Mouse (Mus musculus) spleen, postnatal 10 days (tissue): ENCODE measurements around the gene Amotl1.
"Not testable (repeated sequence)": the region's sequence is repeated elsewhere in the genome, so short reads cannot be mapped to it uniquely, and the experiment has no call there.

Source experiments
- DNase-seq, 2 experiments: peaks; one replicate each; pipeline ENCODE4 v3.0.0; 2021 to 2022; ENCODE audit warnings: low spot score in 2 of 2

The Amotl1 gene

GRCm38 (mm10) chr9:14644956-14645355, at the start of gene Amotl1:
Gene Amotl1, minus strand, starts transcription at chr9:14645056.
- no peak for DNase-seq

DNA sequence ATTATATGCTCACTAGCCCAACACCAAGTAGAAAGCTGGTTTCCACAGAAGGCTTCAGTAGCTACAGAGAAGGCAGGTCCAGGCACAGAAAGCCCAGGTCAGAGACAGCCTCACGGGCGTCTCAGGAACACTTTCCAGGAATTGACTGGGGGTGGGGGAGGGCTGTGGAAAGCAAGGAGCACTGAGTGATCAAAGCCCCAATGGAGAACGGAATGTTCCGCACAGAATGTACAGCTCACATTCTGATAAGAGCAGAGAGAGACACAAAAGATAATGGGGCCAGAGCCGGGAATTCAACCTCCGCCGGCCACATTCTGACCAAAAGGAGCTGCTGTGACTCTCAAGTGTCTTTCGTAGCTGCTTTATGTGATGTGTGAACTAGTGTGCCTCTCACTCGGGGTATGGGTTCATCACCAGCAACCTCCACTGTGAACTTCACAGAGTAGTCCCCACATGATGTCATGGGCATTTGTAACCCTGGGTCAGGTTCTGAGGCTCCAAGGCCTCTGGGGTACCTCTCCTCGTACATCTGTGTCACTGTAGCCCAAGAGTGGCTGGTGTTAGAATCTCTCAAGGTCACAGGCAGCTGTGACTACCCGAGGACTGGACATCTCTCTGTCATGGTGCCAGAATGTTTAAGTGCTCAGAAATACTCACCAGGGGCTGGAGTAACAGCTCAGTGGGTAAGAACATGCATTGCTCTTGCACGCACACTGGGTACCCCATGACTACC, 44.7 kb upstream of the Amotl1 start:
- DNase-seq: no peak

- DNase-seq: no peak
Measured at GRCm38 (mm10) chr9:14684363-14684762, 39.5 kb upstream of the Amotl1 start.

- no peak for DNase-seq
Measured at GRCm38 (mm10) chr9:14682741-14683140, 37.9 kb upstream of the Amotl1 start.

GRCm38 (mm10) chr9:14680584-14680983, 35.7 kb upstream of the Amotl1 start:
- DNase-seq: no peak

GRCm38 (mm10) chr9:14675707-14676691, 31.1 kb upstream of the Amotl1 start:
- no peak for DNase-seq

GRCm38 (mm10) chr9:14674506-14674905, 29.6 kb upstream of the Amotl1 start:
- no peak for DNase-seq

DNA sequence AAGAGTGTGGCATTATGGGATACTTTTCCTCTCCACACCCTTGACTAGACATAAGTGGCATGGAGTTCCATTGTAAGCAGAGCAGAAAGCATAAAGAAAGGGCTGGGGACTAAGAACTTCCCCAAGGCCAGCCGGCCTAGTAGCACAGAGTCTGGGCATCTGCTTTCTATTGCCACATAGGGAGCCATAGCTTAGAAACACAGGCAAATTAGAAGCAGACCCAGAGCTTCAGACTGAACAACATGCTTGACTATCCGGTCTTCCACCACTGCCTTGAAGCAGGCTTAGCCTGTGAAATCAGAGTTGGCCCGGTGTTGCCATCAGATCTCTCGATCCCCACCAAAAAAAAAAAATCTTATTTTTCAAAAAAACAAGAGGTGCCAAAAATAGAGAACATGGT, 28.3 kb upstream of the Amotl1 start:
- no peak for DNase-seq

DNA sequence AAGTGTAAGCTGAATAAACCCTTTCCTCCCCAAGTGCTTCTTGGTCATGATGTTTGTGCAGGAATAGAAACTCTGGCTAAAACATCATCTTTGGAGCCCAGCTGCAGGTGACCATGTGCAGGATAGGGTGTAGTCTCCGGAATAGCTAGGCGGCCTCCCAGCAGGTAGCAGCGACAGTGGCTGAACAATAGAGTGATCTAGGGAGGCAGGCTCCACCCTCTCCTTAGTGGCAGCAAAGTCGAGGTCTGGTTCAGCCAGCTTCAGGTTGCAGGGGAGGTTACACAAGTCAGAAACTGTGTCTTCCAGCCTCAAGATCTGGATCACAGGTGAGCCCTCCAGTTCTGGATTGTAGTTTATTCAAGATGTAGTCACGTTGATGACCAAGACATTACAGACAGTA, 27.1 kb upstream of the Amotl1 start:
- not testable (repeated sequence) for DNase-seq

DNA sequence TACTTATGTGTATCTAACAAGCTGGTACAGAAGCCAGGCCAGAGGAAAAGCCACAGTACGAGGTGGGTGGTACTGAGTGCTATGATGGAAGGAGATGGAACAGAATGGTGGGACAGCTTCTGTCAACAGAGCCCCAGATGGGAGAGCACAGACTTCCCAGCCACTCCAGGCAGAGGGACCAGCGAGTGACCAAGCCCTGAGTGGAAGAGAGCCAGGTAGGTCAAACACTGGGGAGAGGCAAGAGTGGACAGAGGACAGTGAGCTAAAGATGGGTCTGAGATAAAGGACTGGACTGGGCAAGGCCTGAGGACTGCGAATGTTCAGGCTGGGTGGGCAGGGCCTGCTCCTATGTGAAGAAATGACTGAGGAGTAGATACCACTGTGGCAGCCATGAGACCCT, 23.5 kb upstream of the Amotl1 start:
- DNase-seq: no peak

DNA sequence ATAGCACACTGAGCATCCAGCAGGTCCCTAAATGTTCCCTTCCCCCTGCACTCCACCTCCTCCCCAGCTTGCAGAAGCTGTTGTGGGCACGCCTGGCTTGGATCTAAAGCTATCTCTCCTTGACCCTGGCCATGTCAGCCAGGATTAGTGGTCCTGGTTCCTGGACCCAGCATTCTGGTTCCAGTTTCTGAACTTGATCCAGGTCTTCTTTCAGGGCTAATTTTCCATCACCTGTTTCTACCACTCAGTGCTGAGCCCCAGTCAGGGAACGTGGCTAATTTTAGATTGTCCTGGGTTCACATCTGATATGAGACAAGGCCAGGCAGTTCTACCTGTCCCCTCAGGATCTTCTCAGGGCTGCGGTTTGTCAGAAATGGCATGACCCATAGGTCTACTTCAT, 21.2 kb upstream of the Amotl1 start:
- no peak for DNase-seq

DNA sequence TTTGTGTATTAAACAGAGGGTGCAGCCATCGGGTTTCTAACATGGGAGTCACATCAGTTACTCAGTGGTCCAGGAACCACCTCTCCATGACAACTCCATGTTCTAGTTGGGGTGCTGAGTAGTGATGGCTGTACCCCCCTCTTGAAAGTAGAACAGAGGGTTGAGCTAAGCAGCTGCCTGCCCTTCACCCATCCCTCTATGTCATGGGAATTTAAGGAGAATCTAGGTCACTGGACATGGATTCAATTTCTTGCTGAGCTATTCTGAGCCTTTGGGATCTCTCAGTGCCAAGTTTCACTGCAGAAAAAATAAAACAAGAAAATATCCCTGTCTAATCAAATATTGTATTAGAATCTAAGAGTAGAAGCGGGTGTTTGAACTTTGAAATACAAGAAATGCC, 18.7 kb upstream of the Amotl1 start:
- no peak for DNase-seq

DNA sequence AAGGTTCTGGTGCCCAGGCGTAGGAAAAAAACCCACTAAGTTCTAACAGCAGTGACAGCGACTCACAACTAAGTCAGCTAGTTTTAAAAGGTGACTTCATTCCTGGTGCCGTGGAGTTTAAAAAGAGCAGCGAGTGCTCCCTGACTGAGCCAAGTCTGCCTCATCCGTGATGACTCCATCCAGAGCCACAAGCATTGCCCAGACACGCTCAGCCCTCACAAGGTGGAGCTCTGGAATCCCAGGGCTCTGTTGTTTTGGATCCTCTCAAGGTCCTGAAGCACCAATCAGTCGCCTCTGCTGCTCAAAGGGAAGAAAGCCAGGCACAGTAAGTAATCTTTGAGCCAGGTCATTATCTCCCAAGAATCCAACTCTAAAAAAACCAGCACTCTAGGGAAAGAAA, 18.0 kb upstream of the Amotl1 start:
- no peak for DNase-seq

GRCm38 (mm10) chr9:14662138-14662537, 17.3 kb upstream of the Amotl1 start:
- no peak for DNase-seq

DNA sequence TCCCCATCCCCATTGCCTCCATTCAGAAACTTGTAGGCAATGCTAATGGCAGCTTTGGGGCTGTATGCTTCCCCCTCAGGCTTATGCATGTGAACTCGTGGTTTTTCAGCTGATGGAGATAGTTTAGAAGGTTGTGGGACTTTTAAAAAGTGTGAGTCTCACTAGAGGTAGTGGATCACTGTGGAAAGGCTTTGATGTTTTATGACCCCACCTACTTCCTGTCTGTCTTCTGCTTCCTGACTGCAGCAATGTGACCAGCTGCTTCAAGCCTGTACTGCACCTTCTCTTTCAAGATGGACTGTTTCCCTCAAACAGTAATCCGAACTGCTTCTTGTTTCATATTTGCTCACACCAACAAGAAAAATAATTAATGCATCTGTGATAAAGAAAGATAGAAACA, 13.1 kb upstream of the Amotl1 start:
- DNase-seq: no peak

DNA sequence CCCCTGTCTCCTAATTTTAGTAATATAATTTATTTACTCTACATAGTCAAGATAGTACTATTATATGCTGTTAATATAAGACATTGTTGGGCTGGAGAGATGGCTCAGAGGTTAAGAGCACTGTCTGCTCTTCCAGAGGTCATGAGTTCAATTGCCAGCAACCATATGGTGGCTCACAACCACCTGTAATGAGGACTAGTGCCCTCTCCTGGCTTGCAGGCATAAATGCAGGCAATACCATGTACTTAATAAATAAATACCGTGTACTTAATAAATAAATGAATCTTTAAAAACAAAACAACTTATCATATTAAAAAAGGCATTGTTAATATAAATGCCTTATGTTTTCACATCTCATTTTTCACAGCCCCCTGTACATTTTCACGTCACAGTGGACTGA, 9.2 kb upstream of the Amotl1 start:
- no peak for DNase-seq

GRCm38 (mm10) chr9:14652761-14653160, 7.9 kb upstream of the Amotl1 start:
- no peak for DNase-seq

DNA sequence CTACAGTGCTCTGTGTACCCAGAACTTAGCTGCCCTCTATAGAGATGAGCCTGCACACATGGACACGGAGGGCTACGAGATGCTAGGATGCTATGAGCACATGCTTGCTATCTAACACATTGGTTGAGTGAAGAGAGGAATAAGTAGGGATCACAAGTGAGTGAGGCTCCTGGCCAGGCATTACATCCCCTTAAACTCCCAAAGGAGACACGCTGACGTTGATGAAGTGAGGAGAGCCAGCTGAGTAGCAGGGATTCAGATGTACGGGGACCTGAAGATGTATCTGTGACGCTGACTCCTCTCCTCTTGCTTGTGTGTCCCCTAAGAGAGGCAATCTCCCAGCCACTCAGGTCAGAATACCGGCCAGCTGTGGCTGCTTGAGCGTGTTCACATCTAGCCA, 3.0 kb upstream of the Amotl1 start:
- no peak for DNase-seq

- no peak for DNase-seq
Measured at GRCm38 (mm10) chr9:14646641-14647040, 1.8 kb upstream of the Amotl1 start.

GRCm38 (mm10) chr9:14646061-14646460, 1.2 kb upstream of the Amotl1 start:
- no peak for DNase-seq

DNA sequence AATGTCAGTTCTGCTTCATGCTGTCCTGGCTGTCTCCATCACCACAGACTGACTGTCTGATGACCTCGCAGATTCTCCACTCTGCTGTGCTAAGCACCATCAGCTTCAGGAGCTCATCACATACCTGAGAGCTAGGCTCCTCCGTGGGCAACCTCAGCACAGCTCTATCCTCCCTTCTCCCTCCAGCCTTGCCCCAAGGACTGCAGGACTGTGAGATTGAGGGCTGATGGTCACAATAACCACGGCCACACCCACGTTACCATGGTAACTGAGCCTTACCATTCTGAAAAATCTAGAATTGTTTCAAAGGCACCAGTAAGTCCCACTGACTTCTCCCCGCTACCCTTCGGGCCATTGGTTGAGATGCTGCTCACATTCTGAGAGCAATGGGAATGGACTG, 1.5 kb downstream of the Amotl1 start:
- no peak for DNase-seq

GRCm38 (mm10) chr9:14642251-14643021, 2.4 kb downstream of the Amotl1 start:
- no peak for DNase-seq
